Mouse (Mus musculus) intestine, embryonic 16.5 days (tissue): ENCODE data around the gene Pink1. TPM values are rescaled to one million over a fixed set of nuclear protein-coding genes. Genes with fewer than 3 reads are reported as not detected.
A peak's percentile ranks its signal among the peaks of the same experiment; 100 is the strongest.

Experiments
- ATAC-seq: fragments of 200-750 bp; cut with Nextera tagmentation; 2 replicates; pipeline ENCODE4 v1.8.0; 2017; ENCODE audit warnings: moderate TSS enrichment, moderate library complexity
- H3K27ac ChIP-seq: fragments of 300-500 bp; sonication (generic); 2 replicates; pipeline ENCODE4 v1.5.1; 2014; ENCODE audit warnings: mild to moderate bottlenecking, low read length
- H3K27me3 ChIP-seq: fragments of 300-500 bp; sonication (generic); replicated peaks from 2 replicates; pipeline ENCODE4 v1.6.1; 2014; ENCODE audit warnings: low read length, control low read depth, mixed read lengths; ENCODE audit not compliant: control insufficient read depth, insufficient read depth
- H3K36me3 ChIP-seq: fragments of 300-500 bp; sonication (generic); 2 replicates; pipeline ENCODE4 v1.6.1; 2014; ENCODE audit warnings: low read length, control low read depth; ENCODE audit not compliant: control insufficient read depth, insufficient read depth
- H3K4me1 ChIP-seq: fragments of 300-500 bp; sonication (generic); 2 replicates; pipeline ENCODE4 v1.6.1; 2014; ENCODE audit warnings: low read length, control low read depth, mixed read lengths; ENCODE audit not compliant: control insufficient read depth, insufficient read depth
- H3K4me2 ChIP-seq: fragments of 300-500 bp; sonication (generic); 2 replicates; pipeline ENCODE4 v1.6.1; 2014; ENCODE audit warnings: low read depth, low read length, control low read depth
- H3K4me3 ChIP-seq: fragments of 300-500 bp; sonication (generic); 2 replicates; pipeline ENCODE4 v1.5.1; 2014; ENCODE audit warnings: mild to moderate bottlenecking, low read length
- H3K9ac ChIP-seq: fragments of 300-500 bp; sonication (generic); 2 replicates; pipeline ENCODE4 v1.6.1; 2014; ENCODE audit warnings: low read depth, low read length
- H3K9me3 ChIP-seq: fragments of 300-500 bp; sonication (generic); 2 replicates; pipeline ENCODE4 v1.6.1; 2016; ENCODE audit warnings: low read length, control low read depth; ENCODE audit not compliant: control insufficient read depth
- WGBS: fragments of 180-500 bp; shearing (Covaris S2); extraction: QIAGEN DNeasy Blood & Tissue Kit; methylation state at CpG from one replicate; pipeline ENCODE4 v1.1.7; 2014; 5-methylcytosine and 5-hydroxymethylcytosine counted together
- polyA plus RNA-seq: library from polyadenylated mRNA; unstranded; fragments of >200 nt; fragmentation: Nextera tagmentation; extraction: Ambion mirVana; gene quantifications from 2 replicates; pipeline ENCODE4 v1.2.1, GENCODE M21; 2015

Pink1 gene
- polyA plus RNA-seq, 1 experiment from 2014 or later, result 30.7 TPM

DNA sequence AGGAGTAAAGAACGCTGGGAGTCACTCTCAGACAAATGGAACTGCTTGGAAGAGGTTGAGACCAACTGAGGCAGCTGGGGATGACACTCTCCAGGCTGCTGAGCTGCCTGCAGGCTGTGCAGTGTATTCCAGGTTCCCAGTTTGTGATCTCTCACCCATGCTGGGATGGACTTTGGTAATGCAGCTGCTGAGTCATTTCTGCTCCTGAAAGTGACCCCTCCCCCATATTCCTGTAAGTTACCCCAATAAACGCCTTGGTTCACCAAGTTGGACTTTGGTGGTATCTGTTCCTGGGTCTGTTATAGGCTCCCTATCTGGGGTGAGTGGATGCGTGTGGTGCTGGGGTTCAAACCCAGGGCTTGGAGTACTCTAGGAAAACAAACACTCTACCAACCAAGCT, 32.1 kb upstream of the Pink1 start:
- Histone ChIP-seq H3K9ac (no peak overlapping the region), H3K4me2 (no peak overlapping the region), H3K4me1 (no peaks in the 10 kb centered on the region), H3K27me3 (no peaks in the 10 kb centered on the region), H3K4me3 (no peak overlapping the region), H3K9me3 (no peaks in the 10 kb centered on the region), H3K36me3 (no peaks in the 10 kb centered on the region), H3K27ac (no peak overlapping the region)
- WGBS, result 73% methylated on average over 3 of the region's 3 CpGs
- no peak for ATAC-seq

DNA sequence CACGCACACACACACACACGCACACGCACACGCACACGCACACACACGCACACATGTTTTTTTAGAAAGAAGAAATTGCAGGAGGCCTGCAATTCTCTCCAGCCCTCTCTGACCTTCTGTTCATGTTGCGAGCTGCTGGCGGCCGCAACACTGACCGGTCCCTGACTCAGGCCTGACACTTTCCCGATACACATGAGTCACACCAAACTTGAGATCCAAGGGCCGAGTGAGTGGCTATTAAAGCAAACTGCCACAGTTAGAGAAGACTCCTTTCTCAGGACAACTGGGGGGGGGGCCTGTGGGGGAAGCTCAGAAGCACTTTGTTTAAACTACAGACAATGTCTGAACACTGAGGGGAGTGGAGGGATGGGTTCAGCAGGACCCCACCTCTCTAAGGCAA, 30.4 kb upstream of the Pink1 start:
- H3K4me2 ChIP-seq, result no peak overlapping the region
- 92% methylated on average over 12 of the region's 12 CpGs for WGBS
- no peak for ATAC-seq
- H3K27ac ChIP-seq, result no peak overlapping the region
- H3K9ac ChIP-seq, result no peak overlapping the region
- no peak overlapping the region for H3K4me3 ChIP-seq
- H3K36me3 ChIP-seq, result no peaks in the 10 kb centered on the region
- H3K4me1 ChIP-seq, result no peaks in the 10 kb centered on the region
- no peaks in the 10 kb centered on the region for H3K27me3 ChIP-seq
- H3K9me3 ChIP-seq, result no peaks in the 10 kb centered on the region

DNA sequence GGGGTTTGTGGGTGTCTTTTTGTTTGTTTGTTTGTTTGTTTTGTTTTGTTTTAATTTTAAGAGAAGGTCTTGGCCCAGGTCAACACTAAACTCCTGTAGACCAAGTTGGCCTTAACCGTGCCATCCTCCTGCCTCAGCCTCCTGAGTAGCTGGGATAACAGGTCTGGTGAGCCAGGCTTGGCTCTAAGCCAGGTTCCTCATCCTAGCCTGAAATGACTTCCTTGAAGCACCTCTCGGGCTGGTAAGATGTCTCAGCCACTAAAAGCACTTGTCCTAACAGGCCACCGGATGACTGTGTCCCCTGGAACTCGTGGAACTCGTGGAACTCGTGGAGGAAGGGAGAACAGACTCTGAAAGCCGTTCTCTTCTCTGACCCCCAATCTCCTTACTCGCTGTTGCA, 30.0 kb upstream of the Pink1 start:
- no peaks in the 10 kb centered on the region for H3K27me3 ChIP-seq
- H3K9me3 ChIP-seq, result no peaks in the 10 kb centered on the region
- no peak overlapping the region for H3K4me2 ChIP-seq
- H3K4me1 ChIP-seq, result no peaks in the 10 kb centered on the region
- no peak overlapping the region for H3K9ac ChIP-seq
- WGBS, result 83% methylated on average over 8 of the region's 8 CpGs
- H3K36me3 ChIP-seq, result no peaks in the 10 kb centered on the region
- H3K4me3 ChIP-seq, result no peak overlapping the region
- no peak for ATAC-seq
- H3K27ac ChIP-seq, result no peak overlapping the region

DNA sequence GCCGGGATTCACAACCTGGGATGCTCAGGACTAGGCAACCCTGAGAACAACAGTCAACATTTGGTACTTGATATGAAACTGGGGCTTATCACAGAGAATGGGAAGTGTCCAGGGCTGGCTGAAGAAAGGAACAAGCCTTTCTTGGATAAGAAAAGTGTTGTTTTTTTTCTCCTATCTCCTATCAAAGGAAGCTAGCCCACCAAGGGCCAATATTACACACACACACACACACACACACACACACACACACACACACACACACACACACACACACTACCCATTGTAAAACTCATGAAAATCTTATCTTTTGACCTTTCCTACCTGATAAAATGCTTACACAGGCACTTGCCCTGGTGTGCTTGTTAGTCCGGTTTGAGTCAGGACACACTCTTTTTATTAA, 29.4 kb upstream of the Pink1 start:
- H3K36me3 ChIP-seq, result no peaks in the 10 kb centered on the region

DNA sequence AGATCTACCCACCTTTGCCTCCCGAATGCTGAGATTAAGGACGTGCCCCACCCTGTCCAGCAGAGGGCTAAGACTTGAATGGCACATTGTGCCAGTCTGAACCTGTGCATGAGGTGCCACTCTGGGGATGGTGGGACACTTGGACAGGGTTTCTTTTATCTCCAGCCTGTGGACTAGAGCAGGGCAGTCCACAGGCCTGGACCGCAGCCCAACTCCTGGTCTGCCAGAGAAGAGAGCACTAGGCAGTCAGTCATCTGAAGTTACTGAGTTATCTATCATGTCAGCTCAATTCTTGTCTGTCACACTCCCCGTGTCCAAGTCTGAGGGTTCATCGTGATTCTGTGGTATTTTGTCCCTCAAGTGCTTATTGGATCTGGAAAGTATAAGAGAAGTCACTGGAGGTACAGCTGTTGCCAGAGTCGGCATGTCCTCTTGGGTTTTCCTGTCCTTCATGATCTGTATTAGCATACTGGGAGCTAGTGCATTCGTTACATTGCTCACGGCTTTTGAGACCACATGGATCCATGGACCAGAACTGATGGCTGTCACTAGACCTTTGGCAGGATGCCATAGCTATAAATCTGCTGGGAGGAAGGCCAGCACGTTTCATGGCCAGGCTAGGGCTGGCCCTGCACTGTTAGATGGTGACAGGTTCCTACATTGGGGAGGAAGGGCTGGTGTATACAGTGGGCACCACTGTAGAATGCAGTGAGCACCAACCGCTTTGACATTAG, 27.5 kb upstream of the Pink1 start:
- Histone ChIP-seq H3K9ac (no peak overlapping the region), H3K4me3 (no peak overlapping the region), H3K36me3 (no peaks in the 10 kb centered on the region), H3K9me3 (no peaks in the 10 kb centered on the region), H3K4me1 (no peaks in the 10 kb centered on the region), H3K27ac (no peak overlapping the region), H3K27me3 (no peaks in the 10 kb centered on the region), H3K4me2 (no peak overlapping the region)
- ATAC-seq, result peak; percentile 46; the same call in 1 of the 2 replicates
- WGBS, result 75% methylated on average over 10 of the region's 10 CpGs

More for the DNA sequence above, 29.4 kb upstream of the Pink1 start:
- no peaks in the 10 kb centered on the region for H3K9me3 ChIP-seq
- no peak overlapping the region for H3K4me2 ChIP-seq
- no peak overlapping the region for H3K27ac ChIP-seq
- 84% methylated on average over 2 of the region's 2 CpGs for WGBS
- ATAC-seq, result no peak
- no peak overlapping the region for H3K4me3 ChIP-seq
- no peak overlapping the region for H3K9ac ChIP-seq
- no peaks in the 10 kb centered on the region for H3K4me1 ChIP-seq
- no peaks in the 10 kb centered on the region for H3K27me3 ChIP-seq

DNA sequence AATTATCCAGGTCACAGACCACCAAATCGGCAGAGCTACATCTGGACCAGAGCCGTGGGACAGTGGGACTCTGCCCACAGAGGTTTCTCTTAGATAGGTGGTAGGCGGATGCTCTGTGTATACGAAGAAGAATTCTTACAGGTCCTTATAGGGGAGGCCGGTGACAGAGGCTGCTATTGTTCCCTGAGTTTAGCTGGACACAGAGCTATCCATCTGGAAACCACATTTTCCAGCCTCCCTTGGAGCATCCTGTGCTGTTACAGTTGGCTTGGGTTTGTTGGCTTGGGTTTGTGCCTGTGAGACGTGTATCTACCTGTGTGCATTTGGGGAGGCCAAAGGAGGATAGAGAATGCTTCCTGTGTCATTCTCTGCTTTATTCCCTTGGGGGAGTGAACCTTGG, 26.6 kb upstream of the Pink1 start:
- Histone ChIP-seq H3K27me3 (no peaks in the 10 kb centered on the region), H3K36me3 (no peaks in the 10 kb centered on the region), H3K9ac (no peak overlapping the region), H3K4me3 (no peak overlapping the region), H3K4me1 (no peaks in the 10 kb centered on the region), H3K9me3 (no peaks in the 10 kb centered on the region), H3K27ac (no peak overlapping the region), H3K4me2 (no peak overlapping the region)
- ATAC-seq, result no peak
- 88% methylated on average over 6 of the region's 6 CpGs for WGBS

DNA sequence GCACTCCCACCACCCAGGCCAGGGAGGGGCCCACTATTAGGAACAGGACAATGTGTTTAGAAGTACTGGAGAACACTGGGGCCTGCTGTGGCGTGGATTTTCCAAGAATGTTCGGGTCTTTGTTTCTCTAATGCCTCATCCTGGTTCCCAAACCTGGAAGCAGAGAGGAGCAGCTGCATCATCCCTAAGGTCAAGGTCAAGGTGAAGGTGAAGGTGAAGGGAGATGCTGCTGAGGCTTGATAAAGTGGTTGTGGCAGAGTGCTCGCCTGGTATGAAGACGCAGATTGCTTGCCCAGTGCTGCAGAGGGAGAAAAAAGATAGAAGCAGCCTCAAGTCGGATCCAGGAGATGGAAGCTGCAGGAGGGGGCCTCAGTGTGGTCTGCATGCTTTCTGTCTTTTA, 25.7 kb upstream of the Pink1 start:
- no peak overlapping the region for H3K4me3 ChIP-seq
- no peak overlapping the region for H3K9ac ChIP-seq
- H3K27me3 ChIP-seq, result no peaks in the 10 kb centered on the region
- H3K4me2 ChIP-seq, result no peak overlapping the region
- no peak overlapping the region for H3K27ac ChIP-seq
- no peaks in the 10 kb centered on the region for H3K9me3 ChIP-seq
- ATAC-seq, result no peak
- H3K4me1 ChIP-seq, result no peaks in the 10 kb centered on the region
- no peaks in the 10 kb centered on the region for H3K36me3 ChIP-seq
- 82% methylated on average over 5 of the region's 5 CpGs for WGBS

DNA sequence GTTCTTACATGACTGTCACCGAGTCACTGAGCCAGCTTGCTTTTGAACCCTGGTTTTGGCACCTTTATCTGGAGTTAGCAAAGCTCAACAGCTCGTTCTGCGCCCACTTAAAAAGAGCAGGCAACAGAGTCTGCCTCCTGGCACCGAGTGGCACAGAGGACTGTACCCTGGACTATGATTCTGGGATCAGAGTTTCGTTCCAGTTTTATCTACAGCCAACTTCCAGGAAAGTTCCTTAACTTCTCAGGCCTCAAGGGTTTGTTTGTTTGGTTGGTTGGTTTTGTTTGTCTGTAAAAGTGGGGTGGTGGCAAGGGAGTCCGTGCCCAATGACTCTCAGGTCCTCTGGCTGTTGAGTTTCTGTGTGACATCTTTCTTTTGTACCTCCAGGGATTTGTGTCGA, 22.6 kb upstream of the Pink1 start:
- no peak overlapping the region for H3K4me2 ChIP-seq
- H3K9me3 ChIP-seq, result no peaks in the 10 kb centered on the region
- no peaks in the 10 kb centered on the region for H3K4me1 ChIP-seq
- H3K27ac ChIP-seq, result no peak overlapping the region
- 78% methylated on average over 7 of the region's 7 CpGs for WGBS
- no peak overlapping the region for H3K9ac ChIP-seq
- H3K27me3 ChIP-seq, result no peaks in the 10 kb centered on the region
- no peaks in the 10 kb centered on the region for H3K36me3 ChIP-seq
- no peak for ATAC-seq
- no peak overlapping the region for H3K4me3 ChIP-seq

DNA sequence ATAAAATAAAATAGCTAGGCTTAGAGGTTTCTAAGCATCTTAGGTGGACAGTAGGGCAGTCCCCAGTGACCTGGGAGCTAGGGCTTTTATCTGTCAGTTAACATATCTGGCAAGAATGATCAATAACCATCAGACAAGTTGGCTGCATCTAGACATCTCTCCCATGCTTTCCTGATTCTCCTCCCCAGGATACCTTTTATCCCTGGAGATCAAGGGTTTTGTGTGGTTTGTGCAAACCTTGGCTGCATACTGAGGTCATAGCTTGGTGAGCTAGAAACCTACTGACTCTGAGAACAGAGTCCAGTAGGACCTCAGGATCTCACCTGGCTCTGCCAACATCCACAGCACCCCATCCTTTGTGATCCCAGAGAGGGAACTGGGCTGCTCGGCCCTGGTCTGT, 21.2 kb upstream of the Pink1 start:
- Histone ChIP-seq H3K27me3 (no peaks in the 10 kb centered on the region), H3K4me2 (no peak overlapping the region), H3K4me3 (no peak overlapping the region), H3K27ac (no peak overlapping the region), H3K9ac (no peak overlapping the region), H3K9me3 (no peaks in the 10 kb centered on the region), H3K4me1 (peaks cover 9% of the 10 kb centered on the region; the same call in 1 of the 2 replicates), H3K36me3 (no peaks in the 10 kb centered on the region)
- 81% methylated on average over 1 of the region's 1 CpGs for WGBS
- ATAC-seq, result no peak
